Mouse (Mus musculus): ENCODE data around the gene Klf8.

The Klf8 gene

GRCm38 (mm10) chrX:153237304-153237919, at the start of gene Klf8:
Gene Klf8, plus strand, starts transcription at chrX:153237466.
- 9% methylated on average over 14 of the region's 17 CpGs for WGBS

DNA sequence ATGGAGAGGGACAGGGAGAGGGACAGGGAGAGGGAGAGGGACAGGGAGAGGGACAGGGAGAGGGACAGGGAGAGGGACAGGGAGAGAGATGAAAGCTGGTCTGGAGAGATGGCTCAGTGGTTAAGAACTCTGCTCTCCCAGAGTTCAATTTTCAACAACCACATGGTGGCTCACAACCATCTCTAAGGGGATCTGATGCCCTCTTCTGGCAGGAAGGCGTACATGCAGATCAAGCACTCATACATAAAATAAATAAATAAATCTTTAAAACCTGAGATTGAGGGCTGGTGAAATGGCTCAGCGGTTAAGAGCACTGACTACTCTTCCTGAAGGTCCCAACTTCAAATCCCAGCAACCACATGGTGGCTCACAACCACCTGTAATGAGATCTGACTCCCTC, 38.1 kb upstream of the Klf8 start:
- 77% methylated on average over 2 of the region's 2 CpGs for WGBS

DNA sequence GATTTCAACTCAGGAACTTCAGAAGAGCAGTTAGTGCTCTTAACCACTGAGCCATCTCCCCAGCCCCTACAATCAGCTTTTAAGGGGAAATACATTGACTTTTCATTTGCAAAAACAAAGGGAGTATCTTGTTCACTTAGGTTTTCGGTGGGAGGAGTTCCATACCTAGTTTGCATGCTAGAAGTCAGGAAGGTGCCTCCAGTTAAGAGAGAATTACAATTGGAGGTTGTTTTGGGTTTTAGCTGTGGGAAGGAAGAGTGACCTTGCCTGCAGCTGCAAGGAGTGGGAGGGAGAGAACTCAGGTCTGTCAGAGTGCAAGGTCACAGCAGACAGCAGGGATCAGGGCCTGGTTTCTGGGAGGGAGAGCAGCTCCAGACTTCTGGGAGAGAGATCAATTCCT, 26.2 kb upstream of the Klf8 start:
- WGBS = 50% methylated on average over 1 of the region's 1 CpGs

DNA sequence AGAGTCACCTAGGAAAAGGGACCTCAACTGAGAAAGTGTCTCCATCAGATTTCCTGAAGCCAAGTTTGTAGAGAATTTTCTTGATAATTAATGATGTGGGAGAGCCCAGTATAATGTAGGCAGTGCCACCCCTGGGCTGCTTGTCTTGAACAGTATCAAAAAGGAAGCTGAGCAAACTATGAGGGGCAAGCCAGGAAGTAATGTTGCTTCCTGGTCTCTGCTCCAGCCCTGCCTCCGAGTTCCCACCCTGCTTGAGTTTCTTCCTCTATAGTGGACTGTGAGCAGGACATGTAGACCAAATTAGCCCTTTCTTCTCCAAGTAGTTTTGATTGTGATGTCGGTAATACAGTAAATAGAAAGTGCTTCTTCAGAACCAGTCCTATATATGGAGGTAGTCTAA, 6.0 kb upstream of the Klf8 start:
- WGBS = 64% methylated on average over 2 of the region's 2 CpGs

- whole genome bisulfite sequencing = 28% methylated on average over 10 of the region's 10 CpGs
These were observed 4.0 kb upstream of the Klf8 start for GRCm38 (mm10) chrX:153233255-153233654.

DNA sequence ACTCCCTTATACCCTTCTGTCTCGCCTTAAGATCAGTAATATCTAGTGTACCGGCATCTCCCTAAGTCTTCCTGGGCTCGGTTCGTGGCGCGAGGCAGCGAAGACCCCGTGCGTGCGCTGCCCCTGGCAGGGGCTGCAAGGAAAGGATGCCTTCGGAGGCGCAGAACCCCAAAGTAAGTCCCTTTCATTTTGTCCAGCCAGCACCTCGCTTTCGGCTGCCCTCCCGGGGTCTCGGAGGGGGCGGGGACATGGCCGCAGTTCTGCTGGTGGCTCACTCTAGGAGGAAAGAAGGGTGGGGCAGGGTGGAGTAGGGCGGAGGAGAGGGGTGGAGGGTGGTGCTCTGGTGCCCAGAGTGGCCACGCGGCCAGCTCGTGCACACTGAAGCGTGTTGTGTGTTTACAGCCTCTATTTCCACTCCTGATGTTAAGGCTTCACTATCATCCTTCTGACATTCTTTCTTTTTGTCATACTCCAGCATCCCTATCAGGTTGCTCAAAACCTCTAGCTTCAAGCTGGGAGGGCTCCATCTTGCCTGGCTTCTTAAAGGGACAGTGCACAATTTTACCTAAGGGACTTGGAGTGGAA, 746 bp downstream of the Klf8 start:
- WGBS = 4% methylated on average over 22 of the region's 23 CpGs

- 85% methylated on average over 1 of the region's 1 CpGs for WGBS
These were observed 17.0 kb downstream of the Klf8 start for GRCm38 (mm10) chrX:153254256-153254655.

- 40% methylated on average over 2 of the region's 2 CpGs for WGBS
These were observed 18.2 kb downstream of the Klf8 start for GRCm38 (mm10) chrX:153255504-153255903.

DNA sequence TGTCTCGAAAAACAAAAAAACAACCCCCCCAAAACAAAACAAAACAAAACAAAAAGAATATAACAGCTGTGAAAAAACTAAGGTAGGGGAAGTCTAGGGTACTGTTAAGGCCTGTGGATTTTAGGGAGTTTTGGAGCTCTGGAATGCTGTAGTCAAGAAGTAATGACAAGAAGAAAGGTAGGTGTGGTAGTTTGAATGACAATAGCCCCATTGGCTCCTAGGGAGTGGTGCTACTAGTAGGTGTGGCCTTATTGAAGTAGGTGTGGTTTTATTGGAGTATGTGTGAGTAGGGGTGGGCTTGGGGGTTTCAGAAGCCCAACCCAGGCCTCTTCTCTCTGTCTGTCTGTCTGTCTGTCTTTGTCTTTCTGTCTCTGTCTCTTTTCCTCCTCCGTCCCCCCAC, 44.9 kb downstream of the Klf8 start:
- 91% methylated on average over 2 of the region's 2 CpGs for WGBS

DNA sequence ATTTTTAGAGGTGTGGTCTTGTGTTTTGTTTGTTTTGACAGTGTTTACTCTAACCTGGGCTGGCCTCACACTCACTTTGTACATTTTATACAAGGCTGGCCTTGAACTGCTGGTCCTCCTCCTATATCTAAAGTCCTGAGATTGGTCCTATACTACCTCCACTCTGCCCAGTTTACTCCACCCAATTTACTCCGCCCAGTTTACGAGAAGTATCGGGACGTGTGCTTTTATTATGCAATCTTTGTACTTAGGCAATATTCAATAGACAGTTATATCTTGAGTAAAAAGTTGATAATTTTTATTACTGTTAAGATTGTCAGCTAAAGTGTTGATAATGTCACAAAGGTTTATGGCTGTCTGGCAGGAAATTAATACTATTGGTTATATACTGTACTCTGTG, 74.1 kb downstream of the Klf8 start:
- 93% methylated on average over 4 of the region's 4 CpGs for WGBS

- 71% methylated on average over 3 of the region's 3 CpGs for WGBS
These were observed 85.8 kb downstream of the Klf8 start for GRCm38 (mm10) chrX:153323105-153323504.

DNA sequence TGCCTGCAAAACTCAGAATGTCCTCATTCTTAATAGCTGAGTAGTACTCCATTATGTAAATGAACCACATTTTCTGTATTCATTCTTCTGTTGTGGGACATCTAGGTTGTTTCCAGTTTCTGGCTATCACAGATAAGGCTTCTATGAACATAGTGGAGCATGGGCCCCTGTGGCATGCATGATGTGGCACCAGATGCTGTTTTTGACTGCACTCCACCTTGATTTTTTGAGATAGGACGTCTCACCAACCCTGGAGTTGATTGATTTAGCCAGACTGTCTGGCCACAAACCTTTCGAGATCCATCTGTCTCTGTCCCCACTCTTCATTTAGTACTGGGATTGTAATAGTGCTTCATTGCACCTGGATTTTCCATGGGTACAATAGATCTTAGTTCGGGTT, 96.9 kb downstream of the Klf8 start:
- WGBS = 87% methylated on average over 3 of the region's 3 CpGs

- WGBS = 4% methylated on average over 43 of the region's 43 CpGs
These were observed 122.3 kb downstream of the Klf8 start for GRCm38 (mm10) chrX:153359331-153360215.

DNA sequence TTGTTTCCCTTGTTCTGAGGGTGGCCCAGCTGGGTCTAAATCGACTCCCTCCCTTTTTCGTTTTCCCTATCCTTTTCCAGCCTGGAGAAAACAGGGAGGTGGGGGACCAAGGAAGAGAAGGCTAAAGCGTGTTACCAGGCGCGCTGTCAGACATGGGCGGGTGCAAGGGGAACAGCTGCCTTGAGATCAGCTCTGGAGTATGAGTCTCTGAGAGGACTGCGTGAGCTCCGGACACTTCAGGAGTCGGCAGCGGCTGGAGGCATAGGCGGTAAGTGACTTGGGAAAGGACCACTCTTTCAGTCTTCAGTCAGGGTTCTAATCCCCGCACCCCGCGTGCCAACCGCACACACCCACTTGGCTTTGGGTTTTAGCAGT, 122.9 kb downstream of the Klf8 start:
- WGBS = under 1% methylated on average over 15 of the region's 15 CpGs

DNA sequence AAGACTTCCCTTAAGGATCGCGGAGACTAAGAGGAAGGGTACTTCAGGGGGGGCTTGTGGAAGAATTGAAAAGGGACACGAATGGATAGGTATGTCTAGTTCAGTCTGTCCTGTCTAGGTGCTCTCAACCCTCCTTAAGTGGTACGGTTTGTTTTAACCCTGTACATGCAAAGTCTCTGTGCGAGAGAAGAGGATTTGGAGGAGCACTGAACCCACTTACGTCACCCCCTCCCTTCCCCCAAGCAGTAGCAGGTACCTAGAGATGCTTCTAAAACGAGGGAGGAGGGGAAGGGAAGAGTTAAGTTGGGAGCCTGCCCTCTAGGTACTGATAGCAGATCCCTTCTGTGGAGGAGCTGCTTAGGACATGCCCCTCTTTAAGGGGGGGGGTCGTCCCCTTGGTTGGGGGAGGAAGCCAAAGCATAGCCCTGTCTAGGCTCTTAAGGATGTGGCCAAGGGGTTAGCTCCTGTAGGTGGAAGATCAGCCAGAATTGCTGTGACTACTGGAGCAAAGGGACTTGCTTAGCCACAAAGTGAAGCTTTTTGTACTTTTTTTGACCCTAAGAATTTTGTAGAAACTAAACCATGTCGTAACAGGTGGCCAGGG, 123.5 kb downstream of the Klf8 start:
- 20% methylated on average over 9 of the region's 9 CpGs for WGBS

GRCm38 (mm10) chrX:153366754-153367153, 129.5 kb downstream of the Klf8 start:
- 30% methylated on average over 5 of the region's 5 CpGs for WGBS

GRCm38 (mm10) chrX:153369780-153370179, 132.5 kb downstream of the Klf8 start:
- WGBS = 34% methylated on average over 8 of the region's 8 CpGs

- 36% methylated on average over 3 of the region's 3 CpGs for WGBS
These were observed 137.8 kb downstream of the Klf8 start for GRCm38 (mm10) chrX:153375105-153375504.

DNA sequence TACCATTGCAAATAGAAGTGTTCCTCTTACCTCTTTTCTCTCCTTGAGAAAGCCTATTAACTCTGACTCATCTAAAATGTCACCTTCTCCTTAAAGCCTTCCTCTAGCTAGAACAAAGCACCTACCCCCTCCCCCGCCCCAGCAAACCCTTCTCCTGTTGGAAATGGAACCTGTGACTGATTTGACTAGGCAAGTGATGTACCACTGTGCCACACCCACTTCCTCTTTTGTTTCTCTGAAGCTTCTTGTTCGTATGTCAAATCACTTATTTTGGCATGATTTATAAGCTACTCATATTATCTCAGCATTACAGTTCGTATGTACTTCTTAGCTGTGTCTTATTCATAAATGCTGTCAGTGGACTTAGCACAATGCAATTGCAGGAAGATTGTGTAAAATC, 144.5 kb downstream of the Klf8 start:
- 73% methylated on average over 3 of the region's 3 CpGs for WGBS

DNA sequence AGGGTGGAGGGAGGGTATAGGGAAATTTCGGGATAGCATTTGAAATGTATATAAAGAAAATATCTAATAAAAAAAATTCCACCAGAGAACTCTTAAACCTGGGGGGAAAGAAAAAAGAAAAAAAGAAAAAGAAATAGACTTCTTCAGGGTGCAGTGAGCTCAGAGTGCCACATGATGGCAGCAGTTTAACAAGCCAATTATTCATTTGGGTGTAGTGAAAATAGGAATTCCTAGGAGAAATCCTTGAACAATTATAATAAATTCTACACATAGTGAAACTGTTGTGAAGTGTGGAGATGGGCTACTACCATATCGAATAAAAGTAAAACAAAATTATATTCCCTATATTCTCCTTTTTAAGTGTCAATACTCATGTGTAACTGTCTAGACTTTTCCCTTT, 152.0 kb downstream of the Klf8 start:
- WGBS = 24% methylated on average over 2 of the region's 2 CpGs

GRCm38 (mm10) chrX:153417067-153417466, 179.8 kb downstream of the Klf8 start:
- 95% methylated on average over 5 of the region's 5 CpGs for WGBS

- WGBS = 21% methylated on average over 5 of the region's 5 CpGs
These were observed 196.5 kb downstream of the Klf8 start for GRCm38 (mm10) chrX:153433659-153434293.
